Mouse (Mus musculus) cerebral cortex, adult 2 months (tissue): Measurements from ENCODE around the gene 2900026A02Rik.

ENCODE experiments used
- WGBS: fragments of 180-500 bp; shearing (Covaris S2); methylation state at CpG from one replicate; pipeline ENCODE4 v1.1.7; 2018; 5-methylcytosine and 5-hydroxymethylcytosine counted together

2900026A02Rik gene

GRCm38 (mm10) chr5:113221147-113221865 is at the start of gene 2900026A02Rik:
Gene 2900026A02Rik (minus strand): TSS chr5:113221236.
- WGBS: 9% methylated on average over 58 of the region's 62 CpGs

- 65% methylated on average over 3 of the region's 3 CpGs for WGBS
Measured at GRCm38 (mm10) chr5:113270043-113270442, 49.0 kb upstream of the 2900026A02Rik start.

- 88% methylated on average over 8 of the region's 8 CpGs for WGBS
Measured at GRCm38 (mm10) chr5:113265637-113266036, 44.6 kb upstream of the 2900026A02Rik start.

- WGBS: 66% methylated on average over 11 of the region's 11 CpGs
Measured at GRCm38 (mm10) chr5:113250806-113251205, 29.8 kb upstream of the 2900026A02Rik start.

GRCm38 (mm10) chr5:113249263-113249930 is 28.4 kb upstream of the 2900026A02Rik start:
- 69% methylated on average over 8 of the region's 8 CpGs for WGBS

- 90% methylated on average over 5 of the region's 5 CpGs for WGBS
Measured at GRCm38 (mm10) chr5:113230196-113230595, 9.2 kb upstream of the 2900026A02Rik start.

GRCm38 (mm10) chr5:113226632-113227102 is 5.6 kb upstream of the 2900026A02Rik start, which contains the start of gene Tmem211:
Gene Tmem211 (plus strand): TSS chr5:113226909.
- WGBS: 2% methylated on average over 13 of the region's 13 CpGs

GRCm38 (mm10) chr5:113225686-113226435 is 4.8 kb upstream of the 2900026A02Rik start:
- WGBS: 33% methylated on average over 25 of the region's 25 CpGs

GRCm38 (mm10) chr5:113225271-113225670 is 4.2 kb upstream of the 2900026A02Rik start:
- WGBS: 34% methylated on average over 10 of the region's 10 CpGs

- 48% methylated on average over 4 of the region's 4 CpGs for WGBS
Measured at GRCm38 (mm10) chr5:113223888-113224287, 2.9 kb upstream of the 2900026A02Rik start.

- WGBS: 3% methylated on average over 64 of the region's 64 CpGs
Measured at GRCm38 (mm10) chr5:113220383-113221146, 471 bp downstream of the 2900026A02Rik start.

- WGBS: 63% methylated on average over 7 of the region's 7 CpGs
Measured at GRCm38 (mm10) chr5:113219876-113220275, 1.2 kb downstream of the 2900026A02Rik start.

GRCm38 (mm10) chr5:113219450-113219849 is 1.6 kb downstream of the 2900026A02Rik start:
- WGBS: 86% methylated on average over 6 of the region's 6 CpGs

- WGBS: 77% methylated on average over 17 of the region's 17 CpGs
Measured at GRCm38 (mm10) chr5:113218617-113219235, 2.3 kb downstream of the 2900026A02Rik start.

- WGBS: 82% methylated on average over 12 of the region's 12 CpGs
Measured at GRCm38 (mm10) chr5:113217076-113217475, 4.0 kb downstream of the 2900026A02Rik start.

GRCm38 (mm10) chr5:113216328-113216960 is 4.6 kb downstream of the 2900026A02Rik start:
- 51% methylated on average over 14 of the region's 14 CpGs for WGBS

GRCm38 (mm10) chr5:113215610-113216011 is 5.4 kb downstream of the 2900026A02Rik start:
- WGBS: 56% methylated on average over 9 of the region's 9 CpGs

- 58% methylated on average over 11 of the region's 11 CpGs for WGBS
Measured at GRCm38 (mm10) chr5:113214455-113214854, 6.6 kb downstream of the 2900026A02Rik start.

- 79% methylated on average over 8 of the region's 8 CpGs for WGBS
Measured at GRCm38 (mm10) chr5:113214041-113214440, 7.0 kb downstream of the 2900026A02Rik start.

- WGBS: 80% methylated on average over 10 of the region's 10 CpGs
Measured at GRCm38 (mm10) chr5:113212156-113212835, 8.7 kb downstream of the 2900026A02Rik start.
